Mouse (Mus musculus) ES-Bruce4 (cell line): ENCODE measurements around the gene Hdac5. TPM values are rescaled to one million over a fixed set of nuclear protein-coding genes. Genes with fewer than 3 reads are reported as not detected.

Source experiments
- H3K27ac ChIP-seq: 2 replicates; pipeline ENCODE4 v1.5.1; 2012; ENCODE audit warnings: low read length, inconsistent platforms; ENCODE audit not compliant: insufficient read depth
- H3K27me3 ChIP-seq: 2 replicates; pipeline ENCODE4 v1.6.1; 2012; ENCODE audit warnings: mild to moderate bottlenecking, low read length, inconsistent platforms; ENCODE audit not compliant: control insufficient read depth, poor library complexity, insufficient read depth, severe bottlenecking
- H3K36me3 ChIP-seq: 2 replicates; pipeline ENCODE4 v1.6.1; 2012; ENCODE audit warnings: inconsistent platforms, mild to moderate bottlenecking, low read length, moderate library complexity; ENCODE audit not compliant: control insufficient read depth, poor library complexity, insufficient read depth, severe bottlenecking
- H3K4me1 ChIP-seq: one replicate; pipeline ENCODE4 v1.8.1; 2011; ENCODE audit warnings: low read length; ENCODE audit not compliant: control insufficient read depth, insufficient read depth
- H3K4me3 ChIP-seq: 2 replicates; pipeline ENCODE4 v1.5.1; 2011; ENCODE audit warnings: low read depth, mild to moderate bottlenecking, low read length
- H3K9ac ChIP-seq: 2 replicates; pipeline ENCODE4 v1.6.1; 2012; ENCODE audit warnings: low read depth, mild to moderate bottlenecking, inconsistent platforms; ENCODE audit not compliant: poor library complexity, severe bottlenecking
- H3K9me3 ChIP-seq: replicated peaks from 2 replicates; pipeline ENCODE4 v1.6.1; 2012; ENCODE audit warnings: mild to moderate bottlenecking, low read length, inconsistent platforms; ENCODE audit not compliant: control insufficient read depth, poor library complexity, insufficient read depth, severe bottlenecking
- CTCF ChIP-seq: IDR thresholded peaks from one replicate; pipeline ENCODE4 v1.8.1; 2011; ENCODE audit warnings: low read depth, low read length
- EP300 ChIP-seq: IDR thresholded peaks from 2 replicates; pipeline ENCODE4 v1.6.1; 2011; ENCODE audit warnings: low read depth, low read length; ENCODE audit not compliant: insufficient read depth
- POLR2A ChIP-seq: IDR thresholded peaks from one replicate; pipeline ENCODE4 v1.8.1; 2011; ENCODE audit warnings: low read length; ENCODE audit not compliant: insufficient read depth
- polyA plus RNA-seq: library from polyadenylated mRNA; stranded (reverse); fragments of >200 nt; gene quantifications from 2 replicates; pipeline ENCODE4 v1.2.4, GENCODE M21; 2011; ENCODE audit warnings: low read depth; ENCODE audit not compliant: missing spikeins, insufficient read depth, insufficient read length

Hdac5 gene
- polyA plus RNA-seq, 1 experiment: 41.2 TPM

GRCm38 (mm10) chr11:102196018-102196797 lies 33.8 kb downstream of the Hdac5 start:
- H3K36me3 ChIP-seq: 0 out of 2 replicates have a peak, but pooled peaks cover 5% of the 10 kb centered on the region
- H3K4me3 ChIP-seq: no peak overlapping the region
- no peak for TF ChIP-seq CTCF
- TF ChIP-seq EP300: no peak
- TF ChIP-seq POLR2A: no peak
- H3K4me1 ChIP-seq: no peaks in the 10 kb centered on the region
- H3K27me3 ChIP-seq: no peaks in the 10 kb centered on the region
- H3K27ac ChIP-seq: no peak overlapping the region
- no peaks in the 10 kb centered on the region for H3K9me3 ChIP-seq
- no peak overlapping the region for H3K9ac ChIP-seq

- H3K4me1 ChIP-seq: no peaks in the 10 kb centered on the region
- TF ChIP-seq POLR2A: no peak
- TF ChIP-seq CTCF: no peak
- TF ChIP-seq EP300: no peak
- H3K27me3 ChIP-seq: no peaks in the 10 kb centered on the region
- H3K36me3 ChIP-seq: 0 out of 2 replicates have a peak, but pooled peaks cover 5% of the 10 kb centered on the region
- no peak overlapping the region for H3K9ac ChIP-seq
- no peaks in the 10 kb centered on the region for H3K9me3 ChIP-seq
- H3K27ac ChIP-seq: no peak overlapping the region
- no peak overlapping the region for H3K4me3 ChIP-seq
These were observed 36.1 kb downstream of the Hdac5 start for GRCm38 (mm10) chr11:102193657-102194440.

DNA sequence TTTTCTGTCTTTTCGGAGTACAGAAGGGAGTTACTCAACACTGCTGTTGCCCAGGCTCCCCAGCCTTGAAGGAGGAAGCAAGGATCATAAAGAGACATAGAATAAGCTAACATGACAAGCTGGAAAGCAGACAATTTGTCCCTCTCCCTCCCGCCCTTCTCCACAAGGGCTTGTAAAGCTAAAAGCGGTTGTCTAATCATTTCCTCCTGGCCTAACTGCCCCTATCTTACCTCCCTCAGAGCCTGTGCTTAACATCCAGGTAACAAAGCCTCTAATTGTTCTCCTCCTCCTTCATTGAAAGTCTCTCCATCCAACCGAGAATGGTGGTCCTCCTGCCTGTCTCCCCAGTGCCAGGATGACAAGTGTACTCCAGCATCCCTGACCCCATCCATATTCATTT lies 39.1 kb downstream of the Hdac5 start:
- Histone ChIP-seq H3K27ac (no peak overlapping the region), H3K9ac (peak overlapping the region; percentile 68; the same call in 1 of the 2 replicates), H3K9me3 (no peaks in the 10 kb centered on the region), H3K4me3 (no peak overlapping the region), H3K4me1 (no peaks in the 10 kb centered on the region), H3K27me3 (no peaks in the 10 kb centered on the region), H3K36me3 (0 out of 2 replicates have a peak, but pooled peaks cover 5% of the 10 kb centered on the region)
- no peak for TF ChIP-seq POLR2A
- TF ChIP-seq CTCF: no peak
- TF ChIP-seq EP300: no peak

DNA sequence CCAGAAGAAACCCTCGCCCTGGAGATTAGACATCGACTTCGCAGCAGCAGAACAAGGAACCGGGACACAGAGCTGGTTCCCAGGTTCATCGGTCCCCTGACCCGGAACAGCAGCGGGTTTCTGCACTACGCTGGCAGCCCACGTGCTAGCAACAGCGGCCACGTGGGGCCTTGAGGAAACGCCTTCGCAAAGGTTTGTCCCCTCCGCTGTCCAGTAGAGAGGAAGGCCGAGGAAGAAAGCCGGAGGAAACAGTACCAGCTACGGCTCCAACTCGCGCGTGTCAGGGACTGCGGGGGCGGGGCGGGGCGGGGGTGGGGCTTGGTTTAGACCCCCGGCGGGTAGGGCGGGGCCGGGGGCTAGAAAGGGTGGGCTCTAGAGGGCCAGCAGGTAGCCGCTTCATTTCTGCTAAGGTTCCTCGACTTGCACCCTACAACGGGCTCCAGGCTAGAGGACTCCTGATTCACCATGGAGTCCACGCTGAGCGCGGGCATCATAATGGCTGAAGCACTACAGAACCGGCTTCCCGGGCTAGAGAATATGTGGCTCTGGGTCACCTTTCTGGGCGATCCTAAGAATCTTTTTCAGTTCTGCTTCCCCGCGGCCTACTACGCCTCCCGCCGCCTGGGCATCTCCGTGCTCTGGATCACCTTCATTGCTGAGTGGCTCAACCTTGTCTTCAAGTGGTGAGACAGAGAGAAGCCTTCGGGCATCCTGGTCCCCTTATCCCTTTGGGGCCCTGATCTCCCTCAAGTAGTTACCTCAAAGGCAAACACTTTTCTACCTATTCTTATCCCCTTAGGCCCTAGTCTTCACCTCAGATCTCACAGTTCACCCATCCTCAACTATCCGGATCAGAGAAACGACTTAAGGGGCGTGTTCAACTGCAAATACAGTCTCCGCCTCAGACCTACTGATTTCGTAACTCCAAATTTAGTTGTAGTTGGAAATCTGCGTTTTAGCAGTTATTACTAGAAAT lies 40.2 kb downstream of the Hdac5 start, which contains the start of gene G6pc3:
Gene G6pc3 (plus strand): TSS at position 160 of the 976 bp plus-strand sequence.
- TF ChIP-seq EP300: 0 out of 2 replicates have a peak, but pooled peaks have one; percentile 37
- TF ChIP-seq POLR2A: no peak

DNA sequence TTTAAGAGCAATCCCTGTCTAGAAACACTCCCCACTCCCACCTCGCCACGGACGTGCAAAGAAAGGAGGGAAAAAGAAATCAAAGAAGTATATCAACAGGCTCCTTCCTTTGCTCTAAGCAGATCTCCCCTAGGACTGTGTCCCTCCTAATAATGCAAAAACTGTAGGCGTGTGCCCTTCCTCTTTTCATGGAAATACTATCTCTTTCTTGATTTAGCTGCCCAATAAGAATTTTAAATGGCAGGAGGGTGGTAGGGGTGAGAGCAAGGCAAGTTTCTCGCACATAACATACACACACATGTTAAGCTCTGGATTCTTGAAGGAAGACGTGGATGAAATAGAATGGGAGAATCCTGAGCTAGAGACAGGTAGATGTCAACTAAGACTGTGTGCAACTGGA lies 41.0 kb downstream of the Hdac5 start:
- H3K9me3 ChIP-seq: no peaks in the 10 kb centered on the region
- H3K4me3 ChIP-seq: peak overlapping the region; percentile 46
- H3K36me3 ChIP-seq: 0 out of 2 replicates have a peak, but pooled peaks cover 5% of the 10 kb centered on the region
- H3K27me3 ChIP-seq: no peaks in the 10 kb centered on the region
- peak overlapping the region; percentile 15; the same call in 1 of the 2 replicates for H3K27ac ChIP-seq
- peak overlapping the region; percentile 68 for H3K9ac ChIP-seq
- no peaks in the 10 kb centered on the region for H3K4me1 ChIP-seq
- TF ChIP-seq POLR2A (no peak), CTCF (no peak), EP300 (no peak)

More for the DNA sequence above, 40.2 kb downstream of the Hdac5 start, which contains the start of gene G6pc3:
- peak within 1 kb of the TSS; percentile 68 for H3K9ac ChIP-seq
- H3K27ac ChIP-seq: peak within 1 kb of the TSS; percentile 15; the same call in 1 of the 2 replicates
- no peaks in the 10 kb centered on the region for H3K27me3 ChIP-seq
- H3K4me1 ChIP-seq: no peaks in the 10 kb centered on the region
- H3K4me3 ChIP-seq: peak within 1 kb of the TSS; percentile 95
- H3K36me3 ChIP-seq: 0 out of 2 replicates have a peak, but pooled peaks cover 5% of the 10 kb centered on the region
- no peaks in the 10 kb centered on the region for H3K9me3 ChIP-seq
